Mouse (Mus musculus): ENCODE measurements around the gene Oas2. TPM values are rescaled to one million over a fixed set of nuclear protein-coding genes. Genes with fewer than 3 reads are reported as not detected.
A peak's percentile ranks its signal among the peaks of the same experiment; 100 is the strongest.

Gene Oas2
- polyA plus RNA-seq, 1 experiment from 2014 or later: 0.14 TPM

GRCm38 (mm10) chr5:120769396-120769795, 19.7 kb upstream of the Oas2 start:
- H3K9ac ChIP-seq: no peak overlapping the region
- no peak for ATAC-seq (ENCODE audit: low FRiP score)
- H3K9me3 ChIP-seq: no peaks in the 10 kb centered on the region
- no peak overlapping the region for H3K4me3 ChIP-seq
- H3K27ac ChIP-seq: no peak overlapping the region
- 0 out of 2 replicates have a peak, but pooled peaks cover 3% of the 10 kb centered on the region for H3K27me3 ChIP-seq
- H3K4me2 ChIP-seq: no peak overlapping the region
- 71% methylated on average over 3 of the region's 3 CpGs for WGBS
- H3K36me3 ChIP-seq: no peaks in the 10 kb centered on the region
- H3K4me1 ChIP-seq (replicated peaks): no peaks in the 10 kb centered on the region

GRCm38 (mm10) chr5:120765010-120765409, 15.4 kb upstream of the Oas2 start:
- Histone ChIP-seq H3K4me1 (replicated peaks) (no peaks in the 10 kb centered on the region), H3K4me3 (no peak overlapping the region), H3K27ac (no peak overlapping the region), H3K36me3 (no peaks in the 10 kb centered on the region), H3K27me3 (0 out of 2 replicates have a peak, but pooled peaks cover 14% of the 10 kb centered on the region), H3K4me2 (no peak overlapping the region), H3K9me3 (no peaks in the 10 kb centered on the region), H3K9ac (no peak overlapping the region)
- WGBS: 77% methylated on average over 8 of the region's 8 CpGs
- ATAC-seq (ENCODE audit: low FRiP score): no peak

DNA sequence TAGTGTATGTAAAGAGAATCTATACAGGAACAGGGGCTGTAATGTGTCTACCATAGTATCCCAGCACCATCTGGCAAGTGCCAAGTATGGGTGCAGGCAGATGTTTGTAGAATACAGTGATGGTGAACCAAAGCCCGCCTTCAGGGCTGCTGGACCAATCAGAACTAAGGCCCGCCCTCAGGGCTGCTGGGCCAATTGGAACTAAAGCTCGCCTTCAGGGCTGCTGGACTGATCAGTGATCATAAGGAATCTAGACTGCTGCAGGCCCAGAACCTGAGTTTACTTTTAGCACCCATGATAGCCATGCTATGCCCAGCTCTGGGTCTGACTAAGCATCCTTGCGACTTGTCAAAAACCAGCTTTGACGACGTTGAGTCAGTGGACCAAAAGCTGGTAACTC, 12.2 kb upstream of the Oas2 start:
- no peak overlapping the region for H3K27ac ChIP-seq
- peak; percentile 59; the same call in 1 of the 2 replicates for ATAC-seq (ENCODE audit: low FRiP score)
- H3K9ac ChIP-seq: no peak overlapping the region
- WGBS: 19% methylated on average over 6 of the region's 6 CpGs
- H3K27me3 ChIP-seq: 0 out of 2 replicates have a peak, but pooled peaks cover 14% of the 10 kb centered on the region
- H3K4me3 ChIP-seq: no peak overlapping the region
- H3K9me3 ChIP-seq: no peaks in the 10 kb centered on the region
- no peaks in the 10 kb centered on the region for H3K36me3 ChIP-seq
- H3K4me2 ChIP-seq: no peak overlapping the region
- H3K4me1 ChIP-seq (replicated peaks): no peaks in the 10 kb centered on the region

DNA sequence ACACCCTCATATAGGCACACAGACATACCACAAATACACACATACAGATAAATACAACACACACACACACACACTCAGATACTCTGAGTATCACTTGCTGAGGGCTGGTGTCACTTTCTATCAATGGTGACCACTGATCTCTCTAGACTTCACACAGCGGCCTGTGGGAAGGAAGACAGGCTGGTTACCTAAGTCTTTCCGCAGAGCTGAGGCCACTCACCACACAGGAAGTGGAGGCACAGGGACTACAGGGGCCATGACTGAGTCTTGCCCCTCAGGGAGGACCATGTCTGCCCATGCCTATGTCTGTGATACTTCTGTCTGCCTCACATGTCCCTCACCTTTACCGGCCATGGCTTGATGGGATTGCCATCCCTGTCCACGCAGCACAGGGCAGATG, 4.6 kb upstream of the Oas2 start:
- WGBS: 95% methylated on average over 4 of the region's 4 CpGs
- ATAC-seq (ENCODE audit: low FRiP score): no peak

DNA sequence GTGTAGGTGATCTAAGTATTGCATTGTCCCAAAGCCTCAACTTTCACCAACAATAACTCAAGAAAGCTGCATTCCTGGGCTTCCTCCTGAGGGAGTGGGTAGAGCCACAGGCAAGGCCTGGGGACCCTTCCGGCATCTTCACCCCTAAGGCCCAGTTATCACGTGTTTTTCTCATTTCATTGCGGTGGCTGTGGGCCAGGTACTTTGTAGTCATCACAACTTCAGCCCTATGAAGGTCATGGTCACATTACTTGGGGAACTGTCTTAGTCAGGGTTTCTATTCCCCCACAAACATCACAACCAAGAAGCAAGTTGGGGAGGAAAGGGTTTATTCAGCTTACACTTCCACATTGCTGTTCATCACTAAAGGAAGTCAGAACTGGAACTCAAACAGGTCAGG, 3.1 kb upstream of the Oas2 start:
- Histone ChIP-seq H3K9me3 (no peaks in the 10 kb centered on the region), H3K4me3 (no peak overlapping the region), H3K4me2 (no peak overlapping the region), H3K27me3 (peaks cover 6% of the 10 kb centered on the region; the same call in 1 of the 2 replicates), H3K4me1 (replicated peaks) (no peaks in the 10 kb centered on the region), H3K36me3 (no peaks in the 10 kb centered on the region), H3K27ac (no peak overlapping the region), H3K9ac (no peak overlapping the region)
- WGBS: 77% methylated on average over 3 of the region's 3 CpGs
- ATAC-seq (ENCODE audit: low FRiP score): no peak

More for the DNA sequence above, 4.6 kb upstream of the Oas2 start:
- Histone ChIP-seq H3K9ac (no peak overlapping the region), H3K4me1 (replicated peaks) (no peaks in the 10 kb centered on the region), H3K36me3 (no peaks in the 10 kb centered on the region), H3K4me2 (no peak overlapping the region), H3K9me3 (no peaks in the 10 kb centered on the region), H3K4me3 (no peak overlapping the region), H3K27ac (no peak overlapping the region), H3K27me3 (peaks cover 6% of the 10 kb centered on the region; the same call in 1 of the 2 replicates)

DNA sequence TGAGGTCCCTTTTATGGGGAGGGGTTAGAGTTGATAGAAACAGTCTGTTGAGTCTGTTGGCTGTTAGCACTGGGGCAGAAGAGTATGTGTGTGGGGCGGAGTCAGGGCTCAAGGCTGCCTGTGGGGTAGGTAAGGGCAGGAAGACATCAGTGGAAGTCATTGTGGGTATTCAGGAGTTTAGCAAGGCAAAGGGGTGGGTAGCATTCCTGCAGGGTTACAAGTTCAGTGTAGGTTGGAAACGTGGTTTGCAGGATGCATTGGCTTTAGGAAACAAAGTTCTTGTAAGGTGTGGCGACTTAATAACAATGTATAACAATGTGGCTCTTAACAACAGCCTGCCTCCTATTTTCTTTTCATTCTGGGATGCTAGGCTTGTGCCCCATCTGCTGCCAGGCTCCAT, 1.6 kb upstream of the Oas2 start:
- no peak overlapping the region for H3K27ac ChIP-seq
- no peak overlapping the region for H3K4me3 ChIP-seq
- no peak overlapping the region for H3K9ac ChIP-seq
- no peak for ATAC-seq (ENCODE audit: low FRiP score)
- peaks cover 6% of the 10 kb centered on the region; the same call in 1 of the 2 replicates for H3K27me3 ChIP-seq
- 79% methylated on average over 3 of the region's 3 CpGs for WGBS
- no peaks in the 10 kb centered on the region for H3K4me1 ChIP-seq (replicated peaks)
- H3K36me3 ChIP-seq: no peaks in the 10 kb centered on the region
- H3K9me3 ChIP-seq: no peaks in the 10 kb centered on the region
- no peak overlapping the region for H3K4me2 ChIP-seq

- 18% methylated on average over 5 of the region's 5 CpGs for WGBS
- Histone ChIP-seq H3K27ac (no peak overlapping the region), H3K27me3 (peaks cover 9% of the 10 kb centered on the region; the same call in 1 of the 2 replicates), H3K4me3 (no peak overlapping the region), H3K4me1 (replicated peaks) (no peaks in the 10 kb centered on the region), H3K9ac (no peak overlapping the region), H3K36me3 (no peaks in the 10 kb centered on the region), H3K4me2 (no peak overlapping the region), H3K9me3 (no peaks in the 10 kb centered on the region)
- no peak for ATAC-seq (ENCODE audit: low FRiP score)
Observed at GRCm38 (mm10) chr5:120746451-120746850, 3.2 kb downstream of the Oas2 start.

DNA sequence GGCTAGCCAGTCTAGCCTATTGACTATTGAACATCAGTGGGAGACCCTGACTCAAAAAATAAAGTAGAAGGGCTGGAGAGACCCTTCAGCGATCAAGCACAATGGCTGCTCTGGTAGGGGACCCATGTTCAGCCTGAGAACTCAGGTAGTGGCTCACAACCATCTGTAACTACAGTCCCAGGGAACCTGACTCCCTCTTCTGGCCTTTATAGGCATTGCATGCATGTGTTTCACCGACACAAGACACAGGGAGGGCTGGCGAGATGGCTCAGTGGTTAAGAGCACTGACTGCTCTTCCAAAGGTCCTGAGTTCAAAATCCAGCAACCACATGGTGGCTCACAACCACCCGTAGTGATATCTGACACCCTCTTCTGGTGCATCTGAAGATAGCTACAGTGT, 7.5 kb downstream of the Oas2 start:
- Histone ChIP-seq H3K27ac (no peak overlapping the region), H3K36me3 (no peaks in the 10 kb centered on the region), H3K4me3 (no peak overlapping the region), H3K4me1 (replicated peaks) (no peaks in the 10 kb centered on the region), H3K27me3 (0 out of 2 replicates have a peak, but pooled peaks cover 7% of the 10 kb centered on the region), H3K9me3 (no peaks in the 10 kb centered on the region), H3K4me2 (no peak overlapping the region), H3K9ac (no peak overlapping the region)
- no peak for ATAC-seq (ENCODE audit: low FRiP score)
- WGBS: 31% methylated on average over 4 of the region's 4 CpGs

GRCm38 (mm10) chr5:120734380-120734990, 15.2 kb downstream of the Oas2 start:
- 65% methylated on average over 14 of the region's 14 CpGs for WGBS

GRCm38 (mm10) chr5:120733696-120734095, 16.0 kb downstream of the Oas2 start:
- WGBS: 92% methylated on average over 3 of the region's 3 CpGs
- H3K9me3 ChIP-seq: no peaks in the 10 kb centered on the region

More at GRCm38 (mm10) chr5:120734380-120734990, 15.2 kb downstream of the Oas2 start:
- Histone ChIP-seq H3K27me3 (0 out of 2 replicates have a peak, but pooled peaks cover 6% of the 10 kb centered on the region), H3K9me3 (no peaks in the 10 kb centered on the region), H3K27ac (no peak overlapping the region), H3K9ac (no peak overlapping the region), H3K4me1 (replicated peaks) (peaks cover 5% of the 10 kb centered on the region; the same call in 1 of the 2 replicates), H3K36me3 (no peaks in the 10 kb centered on the region), H3K4me3 (no peak overlapping the region), H3K4me2 (no peak overlapping the region)
- ATAC-seq (ENCODE audit: low FRiP score): no peak

DNA sequence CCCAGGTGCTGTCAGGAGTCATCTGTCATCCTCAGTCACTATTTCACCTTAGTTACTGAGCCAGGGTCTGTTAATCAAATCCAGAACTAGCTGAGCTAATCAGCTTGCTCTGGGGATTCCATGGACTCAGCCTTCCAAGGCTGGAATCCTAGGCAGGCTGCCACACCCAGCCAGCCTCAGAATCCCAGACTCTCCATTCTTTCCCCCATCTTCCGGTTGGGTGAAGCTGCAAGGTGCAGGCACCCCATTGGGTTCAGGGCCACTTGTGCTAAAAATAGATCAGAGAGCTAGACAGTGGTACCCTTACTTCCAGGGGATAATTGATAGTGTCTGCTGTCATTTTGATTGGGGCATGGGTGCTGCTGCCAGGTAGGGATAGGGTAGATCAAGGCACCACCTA, 16.9 kb downstream of the Oas2 start:
- ATAC-seq (ENCODE audit: low FRiP score): no peak
- no peaks in the 10 kb centered on the region for H3K9me3 ChIP-seq
- H3K9ac ChIP-seq: no peak overlapping the region
- H3K36me3 ChIP-seq: no peaks in the 10 kb centered on the region
- H3K4me3 ChIP-seq: no peak overlapping the region
- no peak overlapping the region for H3K4me2 ChIP-seq
- 52% methylated on average over 1 of the region's 1 CpGs for WGBS
- peaks cover 5% of the 10 kb centered on the region; the same call in 1 of the 2 replicates for H3K4me1 ChIP-seq (replicated peaks)
- 0 out of 2 replicates have a peak, but pooled peaks cover 6% of the 10 kb centered on the region for H3K27me3 ChIP-seq
- no peak overlapping the region for H3K27ac ChIP-seq

More at GRCm38 (mm10) chr5:120733696-120734095, 16.0 kb downstream of the Oas2 start:
- no peak for ATAC-seq (ENCODE audit: low FRiP score)
- H3K9ac ChIP-seq: no peak overlapping the region
- 0 out of 2 replicates have a peak, but pooled peaks cover 6% of the 10 kb centered on the region for H3K27me3 ChIP-seq
- no peak overlapping the region for H3K4me2 ChIP-seq
- no peak overlapping the region for H3K4me3 ChIP-seq
- H3K27ac ChIP-seq: no peak overlapping the region
- peaks cover 5% of the 10 kb centered on the region; the same call in 1 of the 2 replicates for H3K4me1 ChIP-seq (replicated peaks)
- no peaks in the 10 kb centered on the region for H3K36me3 ChIP-seq

DNA sequence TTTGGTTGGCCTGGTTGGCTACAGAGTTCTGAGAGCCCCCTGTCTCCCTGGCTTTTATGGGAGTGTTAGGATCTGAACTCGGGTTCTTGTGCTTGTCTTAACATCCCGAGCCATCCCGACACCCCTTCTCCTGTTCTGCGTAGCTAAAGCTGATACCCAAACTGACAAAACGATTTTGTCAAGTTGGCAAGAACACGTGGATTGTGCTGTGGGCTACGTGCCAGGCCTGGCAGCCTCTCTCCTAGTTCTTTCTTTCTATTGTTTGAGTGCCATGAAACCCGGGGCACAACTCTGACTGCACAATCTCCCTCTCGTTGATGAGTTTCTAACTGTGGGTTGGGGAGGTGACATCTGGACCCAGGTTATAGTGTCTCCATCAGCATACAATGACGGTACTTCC, 20.3 kb downstream of the Oas2 start:
- no peaks in the 10 kb centered on the region for H3K9me3 ChIP-seq
- H3K4me3 ChIP-seq: no peak overlapping the region
- no peak overlapping the region for H3K9ac ChIP-seq
- no peak overlapping the region for H3K27ac ChIP-seq
- peaks cover 15% of the 10 kb centered on the region; the same call in 1 of the 2 replicates for H3K27me3 ChIP-seq
- WGBS: 67% methylated on average over 10 of the region's 10 CpGs
- no peaks in the 10 kb centered on the region for H3K36me3 ChIP-seq
- no peak for ATAC-seq (ENCODE audit: low FRiP score)
- no peaks in the 10 kb centered on the region for H3K4me1 ChIP-seq (replicated peaks)
- H3K4me2 ChIP-seq: no peak overlapping the region
